Mouse (Mus musculus) brain, embryonic 14.5 days (tissue): ENCODE measurements around the gene Slc30a7.

Source experiments
- CTCF ChIP-seq: fragments of 200-500 bp; IDR thresholded peaks from 2 replicates; pipeline ENCODE4 v1.5.1; 2012; ENCODE audit warnings: inconsistent platforms, mild to moderate bottlenecking, moderate library complexity, borderline replicate concordance; ENCODE audit not compliant: insufficient read depth, insufficient read length; ENCODE audit errors: extremely low read depth
- POLR2A ChIP-seq: fragments of 200-500 bp; IDR thresholded peaks from 2 replicates; pipeline ENCODE4 v1.6.1; 2012; ENCODE audit warnings: mild to moderate bottlenecking, inconsistent platforms, borderline replicate concordance; ENCODE audit not compliant: poor library complexity, insufficient read depth, insufficient read length, severe bottlenecking; ENCODE audit errors: extremely low read depth

DNA sequence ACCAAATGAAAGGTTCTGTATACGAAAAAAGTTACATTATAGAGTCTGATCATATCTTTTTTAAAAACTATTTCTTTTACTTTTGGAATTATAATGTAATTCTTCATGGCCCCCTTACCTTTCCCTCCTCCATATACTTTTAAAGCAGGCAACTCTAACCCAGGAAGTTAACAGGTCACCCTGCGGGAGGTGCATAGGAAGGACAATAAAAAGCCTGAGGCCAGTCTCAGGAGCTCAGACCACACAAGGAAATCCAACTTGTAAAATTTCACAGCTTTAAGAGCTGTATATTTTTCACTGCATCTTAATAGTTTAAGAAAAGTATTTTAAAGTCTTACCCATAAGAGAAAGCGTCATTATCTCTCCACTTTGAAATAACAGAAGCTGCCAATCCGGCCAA is 14.6 kb downstream of the Slc30a7 start:
- TF ChIP-seq POLR2A (no peak), CTCF (no peak)
